Mouse (Mus musculus): ENCODE data around the gene Atp11a.

DNA sequence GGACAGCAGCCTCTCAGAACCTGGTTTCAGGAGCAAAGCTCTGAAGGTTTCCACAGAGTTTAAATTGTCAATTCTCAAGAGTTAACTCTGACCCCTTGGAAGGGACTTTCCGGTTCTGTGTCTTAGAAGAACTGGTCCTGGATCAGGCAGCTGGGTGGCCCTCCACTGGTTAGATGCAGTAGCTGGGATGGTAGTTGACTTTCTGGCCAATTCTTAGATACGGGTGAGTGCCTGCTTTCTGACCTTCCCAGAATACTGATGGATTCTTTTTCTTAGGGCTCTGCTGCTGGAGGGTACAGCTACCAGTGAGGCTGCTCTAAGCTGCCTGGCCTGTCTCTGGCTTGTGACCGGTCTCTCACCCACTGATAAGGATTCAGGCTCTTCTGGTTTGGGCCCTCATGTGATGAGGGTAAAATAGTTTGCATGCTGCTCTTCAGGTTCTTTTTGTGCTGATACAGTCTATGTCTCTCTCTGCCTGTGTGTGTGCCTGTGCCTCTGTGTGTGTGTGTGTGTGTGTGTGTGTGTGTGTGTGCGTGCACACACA lies 6.8 kb downstream of the Atp11a start:
- TF ChIP-seq GABPA (IDR thresholded peaks at IDR 0.05; ENCODE audit: insufficient replicate concordance, low read depth, low read length) (no peak), ZMIZ1 (IDR thresholded peaks at IDR 0.05; ENCODE audit: low read depth, low read length) (no peak), ELF1 (IDR thresholded peaks at IDR 0.05; ENCODE audit: low read depth, low read length) (no peak), IRF4 (IDR thresholded peaks at IDR 0.05; ENCODE audit: low read depth, low read length) (no peak), CTCF (conservative IDR thresholded peaks at IDR 0.05 in 1 of 2, IDR thresholded peaks at IDR 0.05 in 1 of 2; ENCODE audit: low read depth in 2 of 2, low read length in 2 of 2) (no peak), POLR2A (IDR thresholded peaks at IDR 0.05; ENCODE audit: low read depth, low read length) (no peak), ETS1 (conservative IDR thresholded peaks at IDR 0.05; ENCODE audit: low read depth, low read length) (no peak)
